Mouse (Mus musculus) mesoderm, embryonic 11.5 days (tissue): ENCODE data around the gene Arl6ip5.

Source experiments
- DNase-seq: peaks from one replicate; pipeline ENCODE4 v3.0.0-alpha.2; 2012; ENCODE audit warnings: low read depth, low spot score

The Arl6ip5 gene

DNA sequence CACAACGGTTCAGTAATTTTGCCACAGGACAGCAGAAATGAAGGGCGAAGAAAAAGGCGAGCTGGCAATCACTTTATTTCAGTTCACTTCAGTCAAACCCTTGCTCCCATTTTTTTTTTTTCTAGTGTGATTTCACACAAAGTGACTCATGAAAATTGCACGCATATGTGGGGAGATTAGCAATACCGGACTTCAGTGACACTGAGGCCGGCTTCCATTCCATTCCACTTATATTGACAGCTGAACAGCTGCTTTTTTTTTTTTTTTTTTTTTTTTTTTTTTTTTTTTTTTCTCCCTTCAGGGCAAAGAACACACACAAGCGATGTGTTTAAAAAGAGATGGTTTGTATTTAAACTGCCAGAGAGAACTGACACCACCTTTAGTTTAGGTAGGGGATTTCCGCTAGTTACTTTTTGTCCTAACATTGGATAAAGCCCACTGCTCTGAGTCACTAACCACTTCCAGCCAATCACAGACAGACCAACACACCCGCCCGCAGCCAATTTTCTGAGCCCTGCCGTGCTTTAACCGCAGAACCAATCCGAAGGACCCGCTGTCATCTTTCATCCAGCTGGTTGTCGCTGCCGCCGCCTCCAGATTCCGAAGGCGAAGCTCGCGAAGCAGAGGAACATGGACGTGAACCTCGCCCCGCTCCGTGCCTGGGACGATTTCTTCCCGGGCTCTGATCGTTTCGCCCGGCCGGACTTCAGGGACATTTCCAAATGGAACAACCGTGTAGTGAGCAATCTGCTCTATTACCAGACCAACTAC lies at the start of gene Arl6ip5:
TSS of gene Arl6ip5 (plus strand) at position 499 of the 771 bp plus-strand sequence.
- DNase-seq = peak; percentile 91

GRCm38 (mm10) chr6:97175716-97176115 lies 34.8 kb upstream of the Arl6ip5 start:
- no peak for DNase-seq

GRCm38 (mm10) chr6:97178491-97179366 lies 31.8 kb upstream of the Arl6ip5 start, which contains the start of gene Tmf1:
Gene Tmf1 (minus strand): TSS chr6:97179122.
- peak; percentile 96 for DNase-seq

- peak; percentile 61 for DNase-seq
These were observed 31.1 kb upstream of the Arl6ip5 start for GRCm38 (mm10) chr6:97179367-97179828.

GRCm38 (mm10) chr6:97200437-97200836 lies 10.1 kb upstream of the Arl6ip5 start:
- DNase-seq = no peak

- DNase-seq = no peak
These were observed 8.0 kb upstream of the Arl6ip5 start for GRCm38 (mm10) chr6:97202477-97202876.

DNA sequence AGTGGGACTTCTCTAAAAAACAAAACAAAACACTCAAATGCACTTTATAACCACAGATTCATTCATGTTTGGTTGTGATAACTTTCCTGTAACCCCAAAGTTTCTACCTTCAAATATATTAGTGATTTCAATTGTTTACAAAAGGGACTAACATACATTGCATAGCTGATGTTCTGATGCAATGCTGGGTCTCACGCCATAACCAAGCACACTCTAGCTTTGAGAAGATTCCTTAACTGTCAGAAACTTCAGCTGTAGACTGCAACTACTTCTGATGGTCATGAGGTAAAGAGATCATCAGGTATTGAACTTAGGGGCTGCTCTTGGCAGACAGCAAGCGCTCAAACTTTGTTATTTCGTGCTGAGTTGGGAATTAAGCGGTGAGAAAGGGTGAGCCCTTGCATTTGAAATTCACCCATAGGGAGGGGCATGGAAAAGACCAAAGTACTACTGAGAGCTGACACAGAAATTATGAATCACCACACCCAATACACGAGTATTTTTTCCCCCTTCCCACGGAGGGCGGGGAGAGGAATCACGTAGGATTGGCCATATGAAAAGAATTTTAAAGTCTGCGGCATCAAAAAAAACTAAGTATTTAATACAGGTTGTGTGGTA lies 6.1 kb upstream of the Arl6ip5 start:
- no peak for DNase-seq

- DNase-seq = no peak
These were observed 5.5 kb upstream of the Arl6ip5 start for GRCm38 (mm10) chr6:97204952-97205351.

DNA sequence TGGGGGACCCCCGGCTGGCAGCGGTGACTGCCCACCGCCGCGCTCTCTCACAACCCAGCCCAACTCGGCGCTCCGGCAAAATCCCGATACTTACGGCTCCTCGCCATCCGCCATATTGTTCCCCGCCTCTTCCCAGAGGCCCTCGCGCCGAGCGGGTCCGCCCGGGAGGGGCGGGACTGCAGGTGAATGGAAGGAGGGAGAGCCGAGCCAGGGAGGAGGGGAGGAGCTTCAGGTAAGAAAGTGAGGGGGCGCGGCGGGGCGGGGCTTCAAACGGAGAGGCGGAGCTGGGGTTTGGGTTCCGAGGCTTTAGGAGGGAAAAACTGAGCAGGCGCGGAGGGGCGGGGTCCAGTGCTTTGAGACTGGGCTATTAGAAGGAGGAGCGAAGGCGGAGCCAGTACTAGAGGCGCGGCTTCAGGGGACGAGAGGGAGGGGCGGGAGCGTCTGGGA lies 5.0 kb upstream of the Arl6ip5 start, which contains the start of gene Uba3:
TSS of gene Uba3 (minus strand) at position 209 of the 447 bp plus-strand sequence.
- DNase-seq = peak; percentile 99

DNA sequence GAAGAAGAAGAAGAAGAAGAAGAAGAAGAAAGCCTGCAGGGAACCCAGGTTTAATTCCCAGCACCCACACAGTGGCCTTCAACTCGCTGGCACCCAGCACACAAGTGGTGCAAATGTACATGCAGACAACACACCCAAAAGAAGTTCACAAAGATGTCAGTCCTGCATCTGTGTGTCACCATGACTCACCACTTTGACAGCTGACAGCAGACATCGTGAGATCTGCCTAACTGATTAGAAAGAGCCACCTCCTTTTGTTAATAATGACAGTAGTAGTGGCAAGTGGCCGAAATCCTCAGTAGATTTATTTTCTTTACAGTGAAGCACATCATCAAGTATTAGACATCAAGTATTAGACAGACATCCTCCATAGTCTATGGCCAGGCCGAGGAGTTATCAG lies 3.4 kb upstream of the Arl6ip5 start:
- no peak for DNase-seq

- DNase-seq = no peak
These were observed 2.1 kb upstream of the Arl6ip5 start for GRCm38 (mm10) chr6:97208406-97208805.

DNA sequence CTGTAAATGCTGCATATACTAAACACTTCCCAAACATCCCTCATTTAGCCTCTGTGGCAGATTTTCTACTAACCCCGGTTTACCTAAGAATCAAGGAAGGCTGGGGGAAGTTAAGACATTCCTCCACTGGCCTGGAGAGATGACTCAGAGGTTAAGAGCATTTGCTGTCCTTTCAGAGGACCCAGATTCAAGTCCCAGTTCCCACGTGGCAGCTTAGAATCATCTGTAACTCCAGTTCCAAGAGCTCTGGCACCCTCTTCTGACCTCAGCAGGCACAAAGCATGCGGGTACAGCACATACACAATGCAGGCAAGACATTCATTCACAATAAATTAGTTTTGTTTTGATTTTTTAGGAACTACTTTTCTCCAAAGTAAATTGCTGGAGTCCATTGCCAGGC lies 1.3 kb upstream of the Arl6ip5 start:
- DNase-seq = no peak

- no peak for DNase-seq
These were observed 738 bp upstream of the Arl6ip5 start for GRCm38 (mm10) chr6:97209751-97210150.

DNA sequence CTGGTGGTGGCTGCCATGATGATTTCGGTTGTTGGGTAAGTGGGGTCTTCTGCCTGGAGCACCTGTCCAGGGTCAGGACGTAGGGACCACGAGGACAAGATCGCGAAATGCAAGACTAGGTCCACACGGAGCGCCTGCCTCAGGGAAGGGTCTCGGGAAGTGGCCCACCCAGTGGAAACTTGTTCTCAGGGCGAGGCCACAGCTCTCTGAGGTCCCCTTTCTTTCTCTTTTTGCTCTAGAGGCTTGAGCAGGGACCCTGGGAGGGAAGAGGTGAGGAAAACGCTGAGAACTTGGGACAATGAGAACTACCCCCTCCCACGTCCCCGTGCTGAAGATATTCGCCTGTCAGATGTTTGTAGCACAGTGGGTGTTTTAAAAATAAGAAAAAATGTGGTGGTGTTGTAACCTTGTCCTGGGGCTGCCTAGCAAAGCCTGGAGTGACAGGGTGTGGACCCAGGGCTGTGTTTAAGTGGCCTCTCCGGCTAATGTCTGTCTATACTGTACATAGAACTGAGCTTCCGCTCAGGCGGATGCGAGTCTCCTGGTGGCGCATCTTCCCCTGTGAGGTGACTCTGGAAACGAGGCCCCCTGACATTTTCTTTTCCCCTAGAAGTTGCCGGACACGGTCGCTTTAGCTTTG lies 593 bp downstream of the Arl6ip5 start:
- DNase-seq = no peak

DNA sequence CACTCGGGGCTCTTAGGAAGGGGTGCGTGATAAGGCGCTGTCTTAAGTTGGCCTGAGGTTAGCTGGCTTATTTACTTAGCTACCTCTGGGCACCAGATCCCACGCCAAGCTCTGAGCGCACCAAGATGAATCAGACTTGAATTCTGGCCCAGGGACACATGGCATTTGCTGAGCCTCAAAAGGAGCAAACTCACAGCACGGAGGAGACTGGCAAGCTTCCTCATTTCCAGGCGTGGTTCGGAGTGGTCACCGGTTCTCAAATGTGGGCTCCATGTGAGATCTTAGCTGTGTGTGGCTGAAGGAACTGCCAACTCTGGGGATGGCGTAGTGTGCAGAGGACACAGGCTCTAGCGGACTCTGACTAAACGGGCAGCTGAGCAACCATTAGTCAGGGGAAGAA lies 1.5 kb downstream of the Arl6ip5 start:
- no peak for DNase-seq

DNA sequence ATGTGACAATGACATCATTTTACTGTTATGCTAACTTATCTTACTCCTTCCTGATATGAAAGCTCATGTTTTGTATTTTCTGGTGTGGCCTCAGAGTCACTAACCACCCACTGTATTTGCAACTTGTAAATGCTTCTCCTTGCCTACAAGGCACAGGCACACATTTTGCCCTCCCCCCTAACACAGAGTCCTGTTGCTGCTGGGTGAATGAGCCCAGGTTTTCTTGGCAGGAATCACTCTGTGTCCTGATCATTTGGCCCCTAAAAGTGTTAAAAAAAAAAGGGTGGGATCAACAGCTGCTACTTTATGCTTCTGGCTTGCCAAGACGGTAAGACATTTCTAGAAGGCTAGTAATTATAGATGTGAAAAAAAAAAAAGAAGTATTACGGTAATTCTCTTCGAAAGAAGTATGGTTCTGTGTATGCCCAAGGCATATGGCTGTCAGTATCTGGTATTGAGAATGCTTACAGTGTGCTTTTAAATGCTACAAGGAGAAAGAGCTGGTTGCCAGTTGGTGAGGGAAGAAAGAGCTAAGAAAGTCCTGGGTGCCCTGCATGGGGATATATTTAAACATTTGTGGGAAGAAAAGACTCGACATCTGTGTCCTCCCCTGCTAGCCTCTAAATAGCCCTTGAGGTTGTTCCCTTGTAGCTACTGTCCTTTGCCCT lies 5.8 kb downstream of the Arl6ip5 start:
- no peak for DNase-seq

DNA sequence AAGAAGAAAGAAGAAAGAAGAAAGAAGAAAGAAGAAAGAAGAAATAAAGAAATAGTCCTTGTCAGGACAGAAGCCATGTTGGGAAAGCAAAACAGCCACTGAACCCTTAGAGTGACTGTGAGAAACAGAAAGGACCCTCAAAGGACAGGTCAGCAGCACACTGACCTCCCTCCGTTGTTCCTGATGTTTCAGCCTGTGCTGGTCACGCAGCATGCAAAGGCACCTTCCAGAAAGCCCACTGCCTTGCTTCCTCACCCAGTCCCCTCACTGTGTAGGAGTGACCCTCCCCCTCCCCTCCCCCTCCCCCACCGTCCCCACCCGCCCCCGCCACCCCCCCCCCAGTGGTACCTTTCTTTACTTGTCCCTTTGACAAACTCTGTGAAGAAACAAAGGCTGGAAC lies 10.2 kb downstream of the Arl6ip5 start:
- DNase-seq = no peak

GRCm38 (mm10) chr6:97221205-97222025 lies 10.9 kb downstream of the Arl6ip5 start:
- no peak for DNase-seq

DNA sequence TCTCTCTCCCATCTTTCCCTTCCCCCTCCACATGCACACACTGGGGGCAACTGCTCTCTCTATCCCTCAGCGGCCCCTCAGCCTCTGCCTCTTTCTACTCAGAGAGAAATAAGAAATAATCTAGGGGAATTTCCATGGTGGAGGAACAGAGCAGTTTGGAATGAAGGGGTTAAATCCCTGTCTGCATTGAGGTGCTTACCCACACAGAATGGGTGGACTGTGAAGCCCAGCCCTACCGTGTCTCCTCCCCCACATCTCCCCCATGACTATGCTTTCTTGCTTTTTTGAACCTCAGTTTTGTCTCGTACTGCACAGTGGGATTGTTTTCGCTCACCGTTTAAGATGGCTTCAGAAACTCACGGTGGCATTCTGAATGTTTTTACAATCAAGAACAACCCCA lies 11.8 kb downstream of the Arl6ip5 start:
- DNase-seq = no peak

- no peak for DNase-seq
These were observed 12.5 kb downstream of the Arl6ip5 start for GRCm38 (mm10) chr6:97222931-97223467.
